Mouse (Mus musculus) midbrain, embryonic 14.5 days (tissue): ENCODE measurements around the gene Prkag3. TPM values are rescaled to one million over a fixed set of nuclear protein-coding genes. Genes with fewer than 3 reads are reported as not detected.
A peak's percentile ranks its signal among the peaks of the same experiment; 100 is the strongest.

Experiments used
- ATAC-seq: fragments of 200-750 bp; cut with Nextera tagmentation; 2 replicates; pipeline ENCODE4 v1.8.0; 2017; ENCODE audit warnings: moderate number of reproducible peaks, moderate library complexity; ENCODE audit not compliant: low FRiP score, low TSS enrichment
- DNase-seq: peaks from one replicate; pipeline ENCODE4 v3.0.0-alpha.2; 2015
- H3K27ac ChIP-seq: fragments of 300-500 bp; sonication (generic); replicated peaks from 2 replicates; pipeline ENCODE4 v1.5.1; 2014; ENCODE audit warnings: mild to moderate bottlenecking, low read depth, low read length, moderate library complexity
- H3K27me3 ChIP-seq: fragments of 300-500 bp; sonication (generic); 2 replicates; pipeline ENCODE4 v1.6.1; 2014; ENCODE audit warnings: low read length, control low read depth, mixed read lengths; ENCODE audit not compliant: control insufficient read depth, insufficient read depth
- H3K36me3 ChIP-seq: fragments of 300-500 bp; sonication (generic); 2 replicates; pipeline ENCODE4 v1.6.1; 2014; ENCODE audit warnings: low read length, control low read depth; ENCODE audit not compliant: control insufficient read depth, insufficient read depth
- H3K4me1 ChIP-seq: fragments of 300-500 bp; sonication (generic); 2 replicates; pipeline ENCODE4 v1.6.1; 2014; ENCODE audit warnings: mild to moderate bottlenecking, antibody characterized with exemption, low read length, control low read depth; ENCODE audit not compliant: control insufficient read depth, insufficient read depth
- H3K4me2 ChIP-seq: fragments of 300-500 bp; sonication (generic); 2 replicates; pipeline ENCODE4 v1.6.1; 2014; ENCODE audit warnings: mild to moderate bottlenecking, low read length, moderate library complexity
- H3K4me3 ChIP-seq: fragments of 300-500 bp; sonication (generic); replicated peaks from 2 replicates; pipeline ENCODE4 v1.5.1; 2014; ENCODE audit warnings: low read depth, low read length
- H3K9ac ChIP-seq: fragments of 300-500 bp; sonication (generic); replicated peaks from 2 replicates; pipeline ENCODE4 v1.6.1; 2014; ENCODE audit warnings: mild to moderate bottlenecking, low read length, moderate library complexity
- H3K9me3 ChIP-seq: fragments of 300-500 bp; sonication (generic); 2 replicates; pipeline ENCODE4 v1.6.1; 2016; ENCODE audit warnings: low read length, control low read depth, mixed read lengths; ENCODE audit not compliant: control insufficient read depth
- WGBS: fragments of 180-500 bp; shearing (Covaris S2); extraction: QIAGEN DNeasy Blood & Tissue Kit; methylation state at CpG from one replicate; pipeline ENCODE4 v1.1.7; 2014; 5-methylcytosine and 5-hydroxymethylcytosine counted together
- polyA plus RNA-seq: library from polyadenylated mRNA; unstranded; fragments of >200 nt; fragmentation: Nextera tagmentation; extraction: Ambion mirVana; gene quantifications from 2 replicates; pipeline ENCODE4 v1.2.1, GENCODE M21; 2014

Gene Prkag3
- polyA plus RNA-seq, 1 experiment from 2014 or later: not detected

DNA sequence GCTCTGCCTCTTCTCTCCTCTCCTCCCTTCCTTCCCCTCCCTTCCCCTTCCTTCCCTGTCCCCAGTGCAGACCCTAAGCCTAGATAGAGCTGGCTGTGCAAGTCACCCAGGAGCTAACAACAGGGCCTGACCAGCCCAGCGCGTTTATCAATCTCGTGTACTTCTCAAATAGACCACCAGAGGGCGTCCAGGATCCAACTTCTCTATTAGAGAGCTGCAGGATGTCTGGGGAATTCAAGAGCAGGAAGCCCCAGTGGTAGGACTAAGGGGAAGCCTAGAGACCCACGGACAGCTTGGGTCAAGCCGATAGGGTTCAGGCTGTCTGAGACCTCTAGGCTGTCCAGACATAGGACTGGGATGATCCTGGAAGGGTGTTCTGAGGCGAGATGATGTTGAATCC lies 38.8 kb upstream of the Prkag3 start:
- no peaks in the 10 kb centered on the region for H3K9me3 ChIP-seq
- 5% methylated on average over 7 of the region's 7 CpGs for WGBS
- no peak overlapping the region for H3K27ac ChIP-seq
- no peak overlapping the region for H3K9ac ChIP-seq
- H3K4me3 ChIP-seq: no peak overlapping the region
- H3K27me3 ChIP-seq: peaks cover 83% of the 10 kb centered on the region
- H3K36me3 ChIP-seq: no peaks in the 10 kb centered on the region
- ATAC-seq (no peak), DNase-seq (peak; percentile 93)
- peaks cover 21% of the 10 kb centered on the region for H3K4me1 ChIP-seq
- H3K4me2 ChIP-seq: no peak overlapping the region

DNA sequence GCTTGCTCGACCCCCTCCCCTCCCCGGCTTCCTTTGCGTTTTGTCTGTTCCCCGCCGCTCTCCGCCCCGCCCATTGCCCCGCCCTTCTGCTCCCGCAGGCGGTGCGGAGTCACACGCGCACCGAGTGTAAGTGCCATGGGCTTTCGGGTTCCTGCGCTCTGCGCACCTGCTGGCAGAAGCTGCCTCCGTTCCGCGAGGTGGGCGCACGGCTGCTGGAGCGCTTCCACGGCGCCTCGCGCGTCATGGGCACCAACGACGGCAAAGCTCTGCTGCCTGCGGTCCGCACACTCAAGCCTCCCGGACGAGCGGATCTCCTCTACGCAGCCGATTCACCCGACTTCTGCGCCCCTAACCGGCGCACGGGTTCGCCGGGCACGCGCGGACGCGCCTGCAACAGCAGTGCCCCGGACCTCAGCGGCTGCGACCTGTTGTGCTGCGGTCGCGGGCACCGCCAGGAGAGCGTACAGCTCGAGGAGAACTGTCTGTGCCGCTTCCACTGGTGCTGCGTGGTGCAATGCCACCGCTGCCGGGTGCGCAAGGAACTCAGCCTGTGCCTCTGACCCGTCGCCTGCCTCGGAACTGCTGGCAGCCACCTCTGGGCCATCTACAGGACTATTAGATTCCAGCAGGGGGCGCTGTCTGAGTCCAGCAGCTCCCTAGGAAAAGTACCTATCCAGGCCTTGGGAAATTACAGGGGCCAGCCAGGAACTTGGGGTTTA lies 35.2 kb upstream of the Prkag3 start:
- Histone ChIP-seq H3K9ac (no peak overlapping the region; the same call in 1 of the 2 replicates), H3K9me3 (no peaks in the 10 kb centered on the region), H3K4me2 (peak overlapping the region; percentile 72), H3K4me3 (peak overlapping the region; percentile 42), H3K27me3 (peaks cover 78% of the 10 kb centered on the region), H3K4me1 (0 out of 2 replicates have a peak, but pooled peaks cover 3% of the 10 kb centered on the region), H3K36me3 (no peaks in the 10 kb centered on the region), H3K27ac (no peak overlapping the region)
- ATAC-seq (0 out of 2 replicates have a peak, but pooled peaks have one; percentile 37), DNase-seq (peak; percentile 79)
- WGBS: under 1% methylated on average over 67 of the region's 67 CpGs

DNA sequence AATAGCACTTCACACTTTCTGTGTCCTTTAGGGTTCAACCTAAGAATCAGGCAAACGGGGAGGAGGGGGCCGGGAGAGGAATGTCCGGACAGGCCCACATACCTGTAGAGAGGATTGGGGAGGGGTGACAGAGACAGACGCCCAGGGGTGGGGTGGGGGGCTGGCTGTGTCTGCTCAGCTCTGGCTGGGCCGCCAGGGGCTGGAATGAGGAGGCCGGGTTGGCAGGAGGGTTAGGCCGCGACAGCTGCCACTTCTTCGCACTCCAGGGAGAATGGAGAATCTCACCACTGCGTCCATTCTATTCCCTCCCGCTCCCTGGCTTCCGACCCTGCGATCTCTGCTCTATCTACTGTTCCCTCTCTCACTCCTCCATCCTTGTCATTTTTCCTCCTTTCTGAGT lies 34.5 kb upstream of the Prkag3 start:
- no peak overlapping the region for H3K9ac ChIP-seq
- peak overlapping the region; percentile 72 for H3K4me2 ChIP-seq
- H3K27me3 ChIP-seq: peaks cover 76% of the 10 kb centered on the region
- 1% methylated on average over 13 of the region's 13 CpGs for WGBS
- ATAC-seq: no peak; the same call in 1 of the 2 replicates
- 0 out of 2 replicates have a peak, but pooled peaks cover 3% of the 10 kb centered on the region for H3K4me1 ChIP-seq
- no peaks in the 10 kb centered on the region for H3K9me3 ChIP-seq
- H3K36me3 ChIP-seq: no peaks in the 10 kb centered on the region
- peak overlapping the region; percentile 42 for H3K4me3 ChIP-seq
- DNase-seq: no peak
- H3K27ac ChIP-seq: no peak overlapping the region

- no peaks in the 10 kb centered on the region for H3K9me3 ChIP-seq
- WGBS: 13% methylated on average over 14 of the region's 14 CpGs
- H3K4me3 ChIP-seq: no peak overlapping the region
Observed at GRCm38 (mm10) chr1:74782045-74782444, 33.0 kb upstream of the Prkag3 start.

GRCm38 (mm10) chr1:74778934-74779486 lies 30.0 kb upstream of the Prkag3 start:
- Histone ChIP-seq H3K27ac (no peak overlapping the region), H3K36me3 (no peaks in the 10 kb centered on the region), H3K9me3 (no peaks in the 10 kb centered on the region), H3K4me1 (no peaks in the 10 kb centered on the region), H3K4me2 (no peak overlapping the region), H3K27me3 (peaks cover 75% of the 10 kb centered on the region), H3K9ac (no peak overlapping the region), H3K4me3 (no peak overlapping the region)
- ATAC-seq: no peak
- WGBS: 25% methylated on average over 3 of the region's 3 CpGs
- DNase-seq: no peak

More at GRCm38 (mm10) chr1:74782045-74782444, 33.0 kb upstream of the Prkag3 start:
- Histone ChIP-seq H3K4me2 (no peak overlapping the region), H3K27ac (no peak overlapping the region), H3K36me3 (no peaks in the 10 kb centered on the region), H3K27me3 (peaks cover 71% of the 10 kb centered on the region), H3K4me1 (0 out of 2 replicates have a peak, but pooled peaks cover 3% of the 10 kb centered on the region), H3K9ac (no peak overlapping the region)
- DNase-seq (no peak), ATAC-seq (no peak)

- Histone ChIP-seq H3K4me1 (0 out of 2 replicates have a peak, but pooled peaks cover 11% of the 10 kb centered on the region), H3K4me3 (no peak overlapping the region), H3K9me3 (no peaks in the 10 kb centered on the region), H3K27ac (no peak overlapping the region), H3K4me2 (no peak overlapping the region), H3K27me3 (peaks cover 75% of the 10 kb centered on the region), H3K36me3 (no peaks in the 10 kb centered on the region), H3K9ac (no peak overlapping the region)
- DNase-seq (no peak), ATAC-seq (no peak)
- 5% methylated on average over 5 of the region's 5 CpGs for WGBS
Observed at GRCm38 (mm10) chr1:74775816-74776215, 26.8 kb upstream of the Prkag3 start.

- 14% methylated on average over 7 of the region's 7 CpGs for WGBS
- peaks cover 17% of the 10 kb centered on the region; the same call in 1 of the 2 replicates for H3K4me1 ChIP-seq
- H3K4me3 ChIP-seq: no peak overlapping the region
- no peak overlapping the region for H3K9ac ChIP-seq
- ATAC-seq: no peak
- H3K9me3 ChIP-seq: no peaks in the 10 kb centered on the region
- H3K4me2 ChIP-seq: no peak overlapping the region
- DNase-seq: no peak
- peaks cover 84% of the 10 kb centered on the region for H3K27me3 ChIP-seq
- H3K27ac ChIP-seq: no peak overlapping the region
- H3K36me3 ChIP-seq: no peaks in the 10 kb centered on the region
Observed at GRCm38 (mm10) chr1:74774062-74774461, 25.0 kb upstream of the Prkag3 start.

- H3K4me1 ChIP-seq: peaks cover 17% of the 10 kb centered on the region; the same call in 1 of the 2 replicates
- H3K36me3 ChIP-seq: no peaks in the 10 kb centered on the region
- peak overlapping the region; percentile 84 for H3K4me2 ChIP-seq
- peaks cover 81% of the 10 kb centered on the region for H3K27me3 ChIP-seq
- no peaks in the 10 kb centered on the region for H3K9me3 ChIP-seq
- DNase-seq (peak; percentile 78), ATAC-seq (peak; percentile 52; the same call in 1 of the 2 replicates)
- peak overlapping the region; percentile 41; the same call in 1 of the 2 replicates for H3K4me3 ChIP-seq
- 2% methylated on average over 15 of the region's 15 CpGs for WGBS
- H3K27ac ChIP-seq: no peak overlapping the region
- H3K9ac ChIP-seq: no peak overlapping the region
Observed at GRCm38 (mm10) chr1:74773136-74773535, 24.1 kb upstream of the Prkag3 start.
